Comparison of ENCODE assay signal across 8 mouse cellular contexts in the genomic region with DNA sequence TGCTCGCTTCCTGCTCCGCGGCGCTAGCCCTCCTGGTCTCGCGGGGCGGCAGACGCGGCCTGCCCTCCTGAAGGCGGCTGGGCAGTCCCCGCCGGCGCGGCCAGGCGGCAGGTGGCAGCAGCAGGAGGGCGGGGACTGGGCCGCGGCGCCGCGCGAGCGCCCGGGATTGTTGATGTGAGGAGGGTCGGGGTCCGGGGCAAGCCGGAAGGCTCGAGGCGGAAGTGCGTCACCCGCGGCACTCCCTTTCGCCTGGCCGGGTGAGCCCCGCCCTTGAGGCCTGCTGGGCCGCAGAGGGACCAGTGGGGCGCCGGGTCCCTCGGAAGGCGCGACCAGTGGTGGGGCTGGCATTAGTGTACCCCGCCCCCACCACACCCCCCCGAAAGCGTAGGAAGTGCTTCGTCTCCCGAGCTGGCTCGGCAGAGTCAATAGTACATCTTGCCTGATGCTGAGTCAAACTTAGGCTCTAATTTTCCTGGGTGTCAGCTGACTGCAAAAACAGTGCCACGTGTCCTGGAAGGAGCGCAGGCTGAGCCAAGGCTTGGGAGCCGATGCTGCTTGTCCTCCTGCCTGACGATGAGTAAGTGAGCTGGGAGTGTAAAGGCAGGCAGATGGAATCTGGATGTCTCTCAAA. TPM values are rescaled to one million over a fixed set of nuclear protein-coding genes. Genes with fewer than 3 reads are reported as not detected.
A peak's percentile ranks its signal among the peaks of the same experiment; 100 is the strongest.
DNase-seq lines count a peak whose midpoint lies in the region; ATAC-seq and TF ChIP-seq lines count a peak whose summit lies in the region.

A gene (minus strand): TSS at position 210 of the 631 bp plus-strand sequence.

- H3K4me1 ChIP-seq in brown adipose tissue, adult 24 weeks (ENCODE audit: control insufficient read depth, insufficient read depth, insufficient read length, low read length) = no peaks in the 10 kb centered on the region; the same call in 1 of the 2 replicates
- peaks cover 4 to 30% of the 10 kb centered on the region in 2 experiments; a peak in 3 of 4 replicates for H3K4me1 ChIP-seq in heart, embryonic 14.5 days (ENCODE audit: control insufficient read depth in 2 of 2, insufficient read depth in 2 of 2, low read length in 2 of 2)
- peaks cover 13 to 18% of the 10 kb centered on the region in 2 experiments for H3K4me1 ChIP-seq in liver, embryonic 14.5 days (replicated peaks; ENCODE audit: control insufficient read depth in 2 of 2, insufficient read depth in 2 of 2, low read length in 1 of 2)
- peaks cover 14% of the 10 kb centered on the region for H3K4me1 ChIP-seq in neural tube, embryonic 11.5 days (ENCODE audit: control insufficient read depth, insufficient read depth, low read length)
- peaks cover 8% of the 10 kb centered on the region; the same call in 1 of the 2 replicates for H3K4me1 ChIP-seq in stomach, postnatal 0 days (replicated peaks; ENCODE audit: control insufficient read depth, insufficient read depth)

- peak within 1 kb of the TSS; percentile 95 for H3K27ac ChIP-seq in brown adipose tissue, adult 24 weeks (replicated peaks; ENCODE audit: low read depth, low read length)
- peak within 1 kb of the TSS; percentile 100 for H3K27ac ChIP-seq in heart, embryonic 14.5 days (replicated peaks in 1 of 2; ENCODE audit: control insufficient read depth in 1 of 2, insufficient read depth in 1 of 2, low read depth in 2 of 2, low read length in 2 of 2)
- peak within 1 kb of the TSS; percentile 84 for H3K27ac ChIP-seq in liver, embryonic 14.5 days
- peak within 1 kb of the TSS; percentile 98 for H3K27ac ChIP-seq in neural tube, embryonic 11.5 days (ENCODE audit: low read depth, low read length)
- peak within 1 kb of the TSS; percentile 99 for H3K27ac ChIP-seq in stomach, postnatal 0 days (replicated peaks)

- H3K4me2 ChIP-seq in heart, embryonic 14.5 days (ENCODE audit: low read length) = peak within 1 kb of the TSS; percentile 93
- peak within 1 kb of the TSS; percentile 70 for H3K4me2 ChIP-seq in liver, embryonic 14.5 days (ENCODE audit: low read depth)
- peak within 1 kb of the TSS; percentile 86 for H3K4me2 ChIP-seq in neural tube, embryonic 11.5 days (ENCODE audit: low read depth)
- peak within 1 kb of the TSS; percentile 80 for H3K4me2 ChIP-seq in stomach, postnatal 0 days (replicated peaks; ENCODE audit: low read depth)

- TF ChIP-seq EP300 in liver, embryonic 14.5 days (IDR thresholded peaks at IDR 0.05; ENCODE audit: low read depth) = 0 out of 2 replicates have a peak, but pooled peaks have one; percentile 15
- no peak for TF ChIP-seq EP300 in stomach, postnatal 0 days (optimal IDR thresholded peaks at IDR 0.05)

- peak; percentile 3; the same call in 1 of the 2 replicates for TF ChIP-seq CTCF in liver, embryonic 14.5 days (IDR thresholded peaks at IDR 0.05; ENCODE audit: low read depth)
- TF ChIP-seq CTCF in stomach, postnatal 0 days (IDR thresholded peaks at IDR 0.05; ENCODE audit: low read depth) = peak; percentile 39; the same call in 1 of the 2 replicates

- H3K27me3 ChIP-seq in heart, embryonic 14.5 days (ENCODE audit: control insufficient read depth, insufficient read depth, low read length) = no peaks in the 10 kb centered on the region
- no peaks in the 10 kb centered on the region for H3K27me3 ChIP-seq in liver, embryonic 14.5 days (ENCODE audit: control insufficient read depth, insufficient read depth, low read length)
- no peaks in the 10 kb centered on the region for H3K27me3 ChIP-seq in neural tube, embryonic 11.5 days (ENCODE audit: control insufficient read depth, insufficient read depth, low read length)
- H3K27me3 ChIP-seq in stomach, postnatal 0 days (ENCODE audit: control insufficient read depth, insufficient read depth, low read length) = no peaks in the 10 kb centered on the region

- H3K9me3 ChIP-seq in heart, embryonic 14.5 days (ENCODE audit: control insufficient read depth, low read length) = no peaks in the 10 kb centered on the region
- H3K9me3 ChIP-seq in liver, embryonic 14.5 days (ENCODE audit: control insufficient read depth, low read length) = no peaks in the 10 kb centered on the region
- H3K9me3 ChIP-seq in neural tube, embryonic 11.5 days (ENCODE audit: control insufficient read depth, low read length) = no peaks in the 10 kb centered on the region
- no peaks in the 10 kb centered on the region for H3K9me3 ChIP-seq in stomach, postnatal 0 days (ENCODE audit: control insufficient read depth, low read length)

- ATAC-seq in heart, embryonic 14.5 days (ENCODE audit: insufficient number of reproducible peaks, insufficient read depth, low FRiP score, low read depth) = peak; percentile 97
- ATAC-seq in liver, embryonic 14.5 days (ENCODE audit: insufficient read depth) = peak; percentile 94
- peak; percentile 98 for ATAC-seq in neural tube, embryonic 11.5 days (ENCODE audit: insufficient read depth, low FRiP score, low TSS enrichment)
- ATAC-seq in stomach, postnatal 0 days (ENCODE audit: low FRiP score, low TSS enrichment) = peak; percentile 99

- WGBS in heart, embryonic 14.5 days = under 1% methylated on average over 45 of the region's 51 CpGs
- under 1% methylated on average over 45 of the region's 51 CpGs for WGBS in liver, embryonic 14.5 days (ENCODE audit: insufficient replicate concordance)
- WGBS in neural tube, embryonic 11.5 days = under 1% methylated on average over 30 of the region's 51 CpGs
- 0% methylated on average over 19 of the region's 51 CpGs for WGBS in stomach, postnatal 0 days

- peak; percentile 95 for DNase-seq in CD4-positive, CD25-positive, alpha-beta regulatory T cell, adult 2 months (ENCODE audit: low read depth, low spot score)
- peak; percentile 95 for DNase-seq in fibroblast of lung, adult 2 months (ENCODE audit: low read depth)
- DNase-seq in kidney, postnatal 25 days = peak; percentile 93 to 98
- DNase-seq in liver, embryonic 14.5 days (ENCODE audit: low read depth in 3 of 3, low spot score in 3 of 3) = peak; percentile 83 to 88 (median 84)
- peak; percentile 95 for DNase-seq in neural tube, embryonic 11.5 days (ENCODE audit: low spot score)
- peak; percentile 98 for DNase-seq in stomach, postnatal 0 days (ENCODE audit: low spot score)

- H3K4me3 ChIP-seq in brown adipose tissue, adult 24 weeks (ENCODE audit: insufficient read depth, low read depth, low read length) = peak within 1 kb of the TSS; percentile 93
- H3K4me3 ChIP-seq in heart, embryonic 14.5 days (ENCODE audit: control insufficient read depth in 1 of 2, insufficient read depth in 1 of 2, low read depth in 1 of 2, low read length in 2 of 2) = peak within 1 kb of the TSS; percentile 88 to 94
- peak within 1 kb of the TSS; percentile 76 to 89 for H3K4me3 ChIP-seq in liver, embryonic 14.5 days (ENCODE audit: insufficient read depth in 1 of 2, low read depth in 2 of 2, low read length in 2 of 2)
- H3K4me3 ChIP-seq in neural tube, embryonic 11.5 days (ENCODE audit: low read depth, low read length) = peak within 1 kb of the TSS; percentile 89
- peak within 1 kb of the TSS; percentile 86 for H3K4me3 ChIP-seq in stomach, postnatal 0 days (ENCODE audit: low read depth, low read length)

- H3K9ac ChIP-seq in heart, embryonic 14.5 days (ENCODE audit: low read length) = peak within 1 kb of the TSS; percentile 96
- H3K9ac ChIP-seq in liver, embryonic 14.5 days (replicated peaks) = peak within 1 kb of the TSS; percentile 95
- H3K9ac ChIP-seq in neural tube, embryonic 11.5 days (ENCODE audit: low read length) = peak within 1 kb of the TSS; percentile 95
- H3K9ac ChIP-seq in stomach, postnatal 0 days (ENCODE audit: low read length) = peak within 1 kb of the TSS; percentile 89

- H3K36me3 ChIP-seq in heart, embryonic 14.5 days (ENCODE audit: control insufficient read depth, insufficient read depth, low read length) = no peaks in the 10 kb centered on the region
- H3K36me3 ChIP-seq in liver, embryonic 14.5 days (replicated peaks; ENCODE audit: control insufficient read depth, insufficient read depth, low read depth) = no peaks in the 10 kb centered on the region
- H3K36me3 ChIP-seq in neural tube, embryonic 11.5 days (ENCODE audit: control insufficient read depth, insufficient read depth, low read length) = no peaks in the 10 kb centered on the region
- no peaks in the 10 kb centered on the region for H3K36me3 ChIP-seq in stomach, postnatal 0 days (ENCODE audit: control insufficient read depth, insufficient read depth, low read length)

RNA-seq across cellular contexts. Expression of the gene that starts here (rescaled TPM):
- 26.7 and 32.1 TPM in 2 replicates for polyA plus RNA-seq in brown adipose tissue, adult 24 weeks (2012; ENCODE audit: insufficient read depth, insufficient read length, missing spikeins)
- polyA plus RNA-seq in heart, embryonic 14.5 days (2014; fragmentation: Nextera tagmentation; extraction: Ambion mirVana) = 32.4 and 36.7 TPM in 2 replicates
- 9.3 and 9.4 TPM in 2 replicates for polyA plus RNA-seq in liver, embryonic 14.5 days (2012; rRNA removed)
- 10.8 and 13.7 TPM in 2 replicates for polyA plus RNA-seq in liver, embryonic 14.5 days (2014; fragmentation: Nextera tagmentation; extraction: Ambion mirVana)
- 32.5 and 33.4 TPM in 2 replicates for polyA plus RNA-seq in neural tube, embryonic 11.5 days (2014; fragmentation: Nextera tagmentation; extraction: Ambion mirVana)
- polyA plus RNA-seq in stomach, postnatal 0 days (2015; fragmentation: Nextera tagmentation; extraction: Ambion mirVana) = 24.3 and 25.8 TPM in 2 replicates

Comparison
In these comparisons a context has a peak if more than half of its experiments do, and no peak if none do; other contexts are left out.
1. Peak in every context shown above with its lines: DNase-seq, ATAC-seq, H3K4me3 ChIP-seq and H3K27ac ChIP-seq.